Mouse (Mus musculus): ENCODE results near the gene Apopt1.

The Apopt1 gene

DNA sequence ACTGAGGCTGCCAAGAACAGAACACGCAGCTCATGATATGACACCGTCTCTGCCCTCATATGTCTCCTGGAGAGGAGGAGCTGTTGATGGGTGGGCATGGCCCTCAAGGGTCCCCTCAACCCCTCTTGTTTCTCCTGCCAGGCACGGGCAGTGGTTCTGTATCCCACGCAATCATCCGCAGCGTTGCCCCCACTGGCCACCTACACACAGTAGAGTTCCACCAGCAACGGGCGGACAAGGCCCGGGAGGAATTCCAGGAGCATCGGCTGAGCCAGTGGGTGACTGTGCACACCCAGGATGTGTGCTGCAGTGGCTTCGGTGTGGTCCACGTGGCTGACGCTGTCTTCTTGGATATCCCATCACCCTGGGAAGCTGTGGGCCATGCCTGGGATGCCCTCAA, 32.4 kb upstream of the Apopt1 start:
- 56% methylated on average over 13 of the region's 13 CpGs for WGBS

DNA sequence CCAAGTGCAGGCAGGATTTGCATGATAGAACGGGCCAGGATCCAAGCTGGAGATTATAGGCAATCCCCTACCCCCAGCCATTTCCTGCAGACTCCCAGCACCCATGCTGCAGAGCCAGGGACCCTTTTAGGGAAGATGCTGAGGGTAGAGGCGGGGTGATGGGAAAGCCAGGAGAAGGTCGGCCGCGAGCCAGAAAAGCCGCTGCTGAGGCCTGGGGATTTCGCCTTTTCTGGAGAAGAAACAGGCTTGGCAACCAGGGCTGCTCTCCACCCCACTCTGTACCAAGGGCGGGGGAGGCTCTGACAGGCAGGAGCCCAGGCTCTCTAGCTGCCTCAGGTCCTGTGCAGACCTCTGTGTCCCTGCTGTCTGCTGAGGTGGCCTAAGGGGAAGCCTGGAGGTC, 31.8 kb upstream of the Apopt1 start:
- 54% methylated on average over 8 of the region's 8 CpGs for WGBS

DNA sequence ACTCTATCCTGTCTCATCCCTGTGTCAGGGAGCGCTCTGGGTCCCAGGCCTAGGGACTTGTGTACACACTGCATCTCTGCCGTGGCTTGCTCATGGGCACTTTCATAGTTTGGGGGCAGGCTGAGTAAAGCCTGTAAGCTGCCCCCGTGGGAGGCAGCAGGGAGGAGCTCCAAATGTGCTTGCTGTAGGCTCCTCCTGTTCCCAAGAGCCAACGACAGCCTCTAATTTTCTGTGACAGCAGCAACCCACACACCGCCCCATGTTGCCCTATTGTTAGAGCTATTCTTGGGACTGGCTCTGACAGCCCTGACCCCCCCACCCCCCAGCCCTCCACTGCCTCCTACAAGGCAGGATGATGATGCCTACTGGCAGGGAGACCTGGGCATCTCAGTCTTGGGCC, 31.1 kb upstream of the Apopt1 start:
- 65% methylated on average over 5 of the region's 5 CpGs for WGBS

GRCm38 (mm10) chr12:111682806-111683205, 30.3 kb upstream of the Apopt1 start:
- 75% methylated on average over 5 of the region's 5 CpGs for WGBS

GRCm38 (mm10) chr12:111686390-111686789, 26.7 kb upstream of the Apopt1 start:
- 68% methylated on average over 4 of the region's 4 CpGs for WGBS

- 8% methylated on average over 14 of the region's 14 CpGs for WGBS
Observed at GRCm38 (mm10) chr12:111687350-111688068, 25.6 kb upstream of the Apopt1 start.

- 17% methylated on average over 2 of the region's 2 CpGs for WGBS
Observed at GRCm38 (mm10) chr12:111688069-111688428, 25.0 kb upstream of the Apopt1 start.

DNA sequence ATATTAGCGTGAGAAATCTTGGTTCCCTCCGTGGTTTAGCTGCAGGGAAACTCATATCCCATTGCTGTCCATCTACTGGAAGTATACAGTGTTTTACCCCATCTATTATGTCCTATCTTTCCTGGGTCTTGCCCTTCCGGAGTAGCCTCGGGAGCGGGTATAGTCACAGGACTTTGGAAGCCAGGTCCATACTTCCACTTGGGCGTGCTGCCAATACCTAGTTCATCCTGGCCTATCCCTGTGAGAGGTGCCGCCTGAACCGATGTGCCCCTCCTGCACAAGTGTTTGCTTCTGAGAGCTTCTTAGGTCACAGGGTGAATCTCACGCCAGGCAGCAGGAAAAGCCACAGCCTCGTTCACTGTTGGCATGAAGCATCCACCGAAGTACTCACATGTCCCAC, 23.6 kb upstream of the Apopt1 start:
- whole genome bisulfite sequencing, result 78% methylated on average over 11 of the region's 11 CpGs

DNA sequence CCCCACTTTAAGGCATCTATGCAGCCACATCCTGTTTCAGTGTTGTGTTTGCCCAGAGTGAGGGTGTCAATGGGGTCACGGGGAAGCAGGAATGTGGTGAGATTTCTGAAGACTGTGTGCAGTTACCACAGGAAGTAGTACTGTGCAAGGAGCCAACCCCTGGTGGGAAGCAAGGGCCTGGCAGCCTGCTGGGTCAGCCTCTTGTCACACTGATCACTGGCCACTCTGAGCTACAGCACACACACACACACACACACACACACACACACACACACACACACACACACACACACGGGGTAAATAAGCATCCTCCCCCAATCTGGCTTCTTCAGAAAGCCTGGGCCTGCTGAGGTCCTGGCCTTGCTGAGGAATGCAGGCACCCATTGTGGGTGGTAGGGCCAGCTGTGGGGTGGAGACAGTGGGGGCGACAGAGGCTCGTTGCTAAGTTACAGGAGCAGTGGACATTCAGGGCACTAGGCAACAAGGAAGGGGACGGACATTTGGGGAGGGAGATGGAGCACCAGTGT, 21.7 kb upstream of the Apopt1 start:
- 19% methylated on average over 5 of the region's 5 CpGs for WGBS

DNA sequence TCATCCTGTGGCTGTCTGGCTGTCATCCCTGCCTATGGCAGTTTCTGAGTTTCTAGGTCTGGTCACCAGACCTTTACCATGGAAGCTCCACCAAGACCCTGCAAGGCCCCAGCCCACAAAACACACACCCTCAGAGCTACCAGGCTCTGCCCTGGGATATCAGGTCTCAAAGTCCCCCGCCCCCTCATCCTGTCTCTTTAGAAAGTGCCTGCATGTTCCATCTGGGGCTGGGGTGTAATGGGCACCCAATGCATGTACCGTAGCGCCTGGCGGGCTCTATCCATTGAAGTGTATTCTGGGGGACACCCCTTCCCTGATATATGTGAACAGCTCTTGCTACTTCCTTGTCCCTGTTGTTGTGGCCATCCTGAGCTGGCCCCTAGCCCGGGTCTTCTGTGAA, 20.2 kb upstream of the Apopt1 start:
- WGBS, result 78% methylated on average over 5 of the region's 5 CpGs

GRCm38 (mm10) chr12:111693341-111694270, 19.5 kb upstream of the Apopt1 start:
- 32% methylated on average over 18 of the region's 18 CpGs for WGBS

DNA sequence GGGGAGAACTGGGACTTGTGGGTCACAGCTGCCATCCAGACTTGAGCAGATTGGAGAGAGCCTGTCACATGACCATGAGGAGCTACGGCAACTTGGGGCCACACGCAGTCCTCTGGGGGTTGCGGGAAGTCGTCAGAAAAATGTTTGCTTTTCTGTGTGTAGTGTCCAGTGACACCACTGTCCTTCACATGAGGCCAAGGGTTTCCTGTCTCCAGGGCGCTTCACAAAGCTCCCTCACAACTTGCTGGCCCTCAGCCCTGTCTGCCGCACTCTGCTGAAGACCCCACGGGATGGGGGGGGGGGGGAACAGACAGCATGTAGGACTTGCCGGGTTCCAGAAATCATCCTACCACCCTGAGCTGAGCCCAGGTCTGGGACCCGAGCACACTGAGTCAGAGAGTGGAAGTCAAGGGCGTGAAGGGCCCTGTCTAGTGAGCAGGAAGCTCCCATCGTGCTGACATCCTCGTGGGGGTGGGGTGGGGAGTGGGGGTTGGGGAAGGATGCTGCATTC, 18.7 kb upstream of the Apopt1 start:
- WGBS, result 7% methylated on average over 12 of the region's 12 CpGs

DNA sequence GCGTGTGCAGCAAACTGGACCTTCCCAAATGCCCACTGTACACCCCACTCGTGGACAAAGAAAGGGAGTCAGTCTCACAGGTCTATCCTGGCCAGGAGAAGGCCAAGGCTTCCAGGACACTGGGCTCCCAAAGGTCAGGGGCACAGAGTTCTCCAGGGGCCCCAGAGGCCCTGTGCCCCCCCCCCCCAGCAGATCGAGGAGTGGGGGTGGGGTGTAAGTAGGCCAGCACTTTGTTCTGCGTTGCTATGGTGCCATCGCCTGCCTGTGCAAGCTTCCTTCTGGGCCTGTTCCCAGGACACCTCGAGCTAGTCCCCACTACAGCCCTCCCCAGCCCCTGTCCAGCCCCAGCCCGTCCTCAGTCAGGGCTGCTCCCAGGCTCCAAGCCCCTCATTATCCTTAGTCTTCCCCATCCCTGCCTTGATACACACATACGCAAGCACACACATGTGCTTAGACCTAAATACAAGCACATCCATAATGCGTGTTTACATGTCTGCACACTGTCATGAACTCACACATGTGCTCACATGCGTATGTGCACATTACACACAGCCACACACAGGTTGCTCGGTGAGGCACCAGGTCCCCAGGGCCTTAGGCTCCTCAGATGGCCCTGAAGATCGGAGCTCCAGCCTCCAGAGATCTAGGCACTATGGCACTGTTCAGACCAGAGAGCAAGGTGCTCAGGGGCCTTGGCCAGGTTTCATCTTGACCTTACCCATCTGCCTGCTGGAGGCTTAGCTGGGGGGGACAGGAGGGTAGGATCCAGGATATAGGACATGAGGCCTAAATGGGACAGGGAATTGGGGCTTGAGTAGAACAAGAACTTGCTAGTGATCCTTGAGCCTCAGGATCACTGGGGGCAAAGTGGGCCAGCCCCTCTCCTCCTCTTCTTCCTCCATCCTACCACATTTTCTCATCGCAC, 17.9 kb upstream of the Apopt1 start:
- WGBS, result 34% methylated on average over 13 of the region's 13 CpGs

GRCm38 (mm10) chr12:111696239-111696638, 16.8 kb upstream of the Apopt1 start:
- 14% methylated on average over 6 of the region's 6 CpGs for WGBS

DNA sequence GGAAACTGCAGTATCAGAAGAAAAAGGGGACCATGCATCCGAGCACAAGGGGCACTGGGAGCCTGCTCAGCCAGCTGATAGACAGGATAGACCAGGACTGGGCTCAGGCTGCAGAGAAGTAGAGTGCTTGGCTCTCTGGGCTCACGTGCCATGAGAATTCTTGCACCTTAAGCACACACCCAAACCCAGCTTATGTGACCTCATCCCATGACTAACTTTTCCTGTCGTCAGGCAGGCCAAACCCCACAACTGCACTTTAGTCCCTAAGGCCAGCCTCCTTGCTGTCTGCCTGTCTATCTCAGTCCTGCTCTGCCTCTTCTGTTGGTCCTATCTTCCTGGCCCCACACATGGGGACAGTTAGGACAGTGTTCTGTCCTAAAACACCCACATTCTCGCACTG, 15.4 kb upstream of the Apopt1 start:
- WGBS, result 79% methylated on average over 4 of the region's 4 CpGs

- 70% methylated on average over 6 of the region's 6 CpGs for WGBS
Observed at GRCm38 (mm10) chr12:111698346-111698913, 14.6 kb upstream of the Apopt1 start.

GRCm38 (mm10) chr12:111699542-111699941, 13.5 kb upstream of the Apopt1 start:
- 58% methylated on average over 4 of the region's 4 CpGs for WGBS

- 57% methylated on average over 9 of the region's 9 CpGs for WGBS
Observed at GRCm38 (mm10) chr12:111700920-111701458, 12.1 kb upstream of the Apopt1 start.

GRCm38 (mm10) chr12:111703301-111703700, 9.8 kb upstream of the Apopt1 start:
- WGBS, result 87% methylated on average over 3 of the region's 3 CpGs

GRCm38 (mm10) chr12:111704609-111705008, 8.5 kb upstream of the Apopt1 start:
- WGBS, result 38% methylated on average over 9 of the region's 9 CpGs
